Mouse (Mus musculus) spleen, embryonic (tissue): ENCODE results near the gene Trim17.

Experiments used
- CTCF ChIA-PET: fragments of 350-600 bp; sonication (Branson Sonifier 250); formaldehyde crosslinking; loops from one replicate; lab custom pipeline; 2022; lab: Charles Lee

The Trim17 gene

GRCm38 (mm10) chr11:58947306-58947705 is 7.2 kb upstream of the Trim17 start:
- CTCF ChIA-PET: interaction anchor here (0.6 to 1.0 kb wide), 2 partner anchors 19 to 100 kb away, joined by 3 read pairs; partner anchors contain the start of gene Gm12258

- CTCF ChIA-PET: interaction anchor here (0.6 to 1.0 kb wide), 2 partner anchors 19 to 101 kb away, joined by 3 read pairs; partner anchors contain the start of gene Gm12258
These were observed 6.5 kb upstream of the Trim17 start for GRCm38 (mm10) chr11:58947798-58948528.

- CTCF ChIA-PET: interaction anchor here (0.6 to 1.0 kb wide), 5 partner anchors 10 to 43 kb away, joined by 3 to 6 read pairs (median 3); partner anchors contain the start of gene Rnf187
These were observed 5.7 kb upstream of the Trim17 start, which contains the start of gene Hist3h2ba for GRCm38 (mm10) chr11:58948542-58949479. Gene Hist3h2ba, plus strand, starts transcription at chr11:58948920.

GRCm38 (mm10) chr11:58949480-58950431 is 4.7 kb upstream of the Trim17 start:
- CTCF ChIA-PET: interaction anchor here (0.6 kb wide), 3 partner anchors 10 to 42 kb away, joined by 3 to 6 read pairs (median 5); no protein-coding TSS in a partner anchor

- CTCF ChIA-PET: no interaction called here
These were observed 3.3 kb upstream of the Trim17 start for GRCm38 (mm10) chr11:58951210-58951609.

- CTCF ChIA-PET: interaction anchor here (1.0 kb wide), 1 partner anchor 25 kb away, joined by 3 read pairs; no protein-coding TSS in a partner anchor
These were observed 925 bp upstream of the Trim17 start for GRCm38 (mm10) chr11:58953351-58954169.

- CTCF ChIA-PET: interaction anchor here (0.6 to 1.0 kb wide), 3 partner anchors 24 to 30 kb away, joined by 3 to 8 read pairs (median 3); partner anchors contain the start of gene Trim11
These were observed 390 bp upstream of the Trim17 start for GRCm38 (mm10) chr11:58954170-58954419.

- CTCF ChIA-PET: interaction anchor here (0.9 to 1.0 kb wide), 2 partner anchors 21 to 28 kb away, joined by 3 to 8 read pairs; no protein-coding TSS in a partner anchor
These were observed 820 bp downstream of the Trim17 start for GRCm38 (mm10) chr11:58955143-58955867.

GRCm38 (mm10) chr11:58955868-58956257 is 1.4 kb downstream of the Trim17 start:
- CTCF ChIA-PET: no interaction called here

- CTCF ChIA-PET: interaction anchor here (1.1 kb wide), 1 partner anchor 18 kb away, joined by 3 read pairs; the partner anchor contains the start of gene Rnf187
These were observed 2.9 kb downstream of the Trim17 start for GRCm38 (mm10) chr11:58957226-58957914.

GRCm38 (mm10) chr11:58958536-58958935 is 4.1 kb downstream of the Trim17 start:
- CTCF ChIA-PET: interaction anchor here (0.6 kb wide), 1 partner anchor 1004 kb away, joined by 4 read pairs; no protein-coding TSS in a partner anchor

GRCm38 (mm10) chr11:58959186-58959825 is 4.8 kb downstream of the Trim17 start:
- CTCF ChIA-PET: interaction anchor here (0.5 to 0.6 kb wide), 2 partner anchors 32 to 229 kb away, joined by 3 to 4 read pairs; no protein-coding TSS in a partner anchor

- CTCF ChIA-PET: interaction anchor here (0.5 to 0.6 kb wide), 3 partner anchors 11 to 45 kb away, joined by 3 to 6 read pairs (median 4); partner anchors contain the start of gene Hist3h2ba
These were observed 5.5 kb downstream of the Trim17 start for GRCm38 (mm10) chr11:58959921-58960465.

GRCm38 (mm10) chr11:58961364-58962177 is 7.1 kb downstream of the Trim17 start:
- CTCF ChIA-PET: interaction anchor here (0.6 to 1.2 kb wide), 2 partner anchors 12 to 21 kb away, joined by 3 read pairs; no protein-coding TSS in a partner anchor

- CTCF ChIA-PET: no interaction called here
These were observed 9.1 kb downstream of the Trim17 start for GRCm38 (mm10) chr11:58963543-58963942.

- CTCF ChIA-PET: no interaction called here
These were observed 9.7 kb downstream of the Trim17 start for GRCm38 (mm10) chr11:58964216-58964615.
